Mouse (Mus musculus): ENCODE results near the gene H2al1k.
"Not testable (repeated sequence)": the region's sequence is repeated elsewhere in the genome, so short reads cannot be mapped to it uniquely, and the experiment has no call there.

GRCm38 (mm10) chrX:9327954-9328353 is 22.5 kb upstream of the H2al1k start:
- not testable (repeated sequence) for TF ChIP-seq CTCF (IDR thresholded peaks at IDR 0.05 in 2 of 3, conservative IDR thresholded peaks at IDR 0.05 in 1 of 3; ENCODE audit: control insufficient read depth in 1 of 3, insufficient read depth in 1 of 3, low read depth in 2 of 3, low read length in 3 of 3, poor library complexity in 1 of 3, severe bottlenecking in 1 of 3); POLR2A (IDR thresholded peaks at IDR 0.05; ENCODE audit: control insufficient read depth in 1 of 2, insufficient read depth in 1 of 2, low read depth in 1 of 2, low read length in 2 of 2, poor library complexity in 1 of 2); TBP (IDR thresholded peaks at IDR 0.05; ENCODE audit: low read depth, low read length); EP300 (IDR thresholded peaks at IDR 0.05; ENCODE audit: low read depth in 1 of 2, low read length in 2 of 2); ELF1 (IDR thresholded peaks at IDR 0.05; ENCODE audit: low read depth, low read length); UBTF (IDR thresholded peaks at IDR 0.05; ENCODE audit: borderline replicate concordance, insufficient read depth, low read depth, low read length); JUND (IDR thresholded peaks at IDR 0.05; ENCODE audit: low read depth, low read length); E2F4 (IDR thresholded peaks at IDR 0.05; ENCODE audit: borderline replicate concordance, low read depth, low read length); TCF12 (IDR thresholded peaks at IDR 0.05; ENCODE audit: low read depth, low read length)
